In the genomic region with DNA sequence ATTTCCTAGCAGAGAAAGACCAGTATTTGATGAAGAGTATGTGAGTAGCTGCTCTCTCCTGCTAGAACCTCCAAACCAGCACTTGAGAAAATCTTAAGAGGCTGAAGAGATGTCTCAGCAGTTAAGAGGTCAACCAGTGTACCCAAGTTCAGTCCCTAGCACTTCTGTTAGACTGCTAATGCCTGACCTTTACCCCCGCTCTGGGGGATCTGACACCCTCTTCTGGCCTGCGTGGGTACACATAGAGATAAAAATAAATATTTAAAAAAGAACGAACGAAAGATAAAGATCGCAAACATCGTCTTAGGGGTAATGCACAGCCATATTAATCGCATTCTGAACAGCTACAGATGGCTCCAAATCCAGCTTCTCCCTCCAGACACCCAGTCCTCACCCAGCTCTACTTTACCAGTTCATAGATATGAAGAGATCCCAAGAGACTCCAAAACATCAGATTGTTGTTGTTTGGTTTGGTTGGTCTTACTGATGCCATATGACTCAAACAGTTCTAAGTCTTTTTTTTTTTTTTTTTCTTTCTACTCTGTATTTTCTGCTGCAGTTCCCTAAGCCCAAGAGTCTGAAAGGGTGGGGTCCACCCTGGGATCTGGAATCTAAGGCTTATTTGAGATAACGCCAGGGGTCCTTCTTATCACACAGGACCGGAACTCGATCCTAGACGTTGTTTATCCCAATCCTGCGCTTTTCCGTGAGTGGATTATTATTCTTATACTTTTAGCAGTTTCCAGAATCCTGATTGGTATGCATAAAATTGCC, we compare ENCODE assay signal across 9 mouse cellular contexts. TPM values are rescaled to one million over a fixed set of nuclear protein-coding genes. Genes with fewer than 3 reads are reported as not detected.
A peak's percentile ranks its signal among the peaks of the same experiment; 100 is the strongest.
DNase-seq lines count a peak whose midpoint lies in the region; ATAC-seq and TF ChIP-seq lines count a peak whose summit lies in the region.
"Had no signal": no experiment of that assay in that cellular context is flagged by ENCODE, and none has a peak within 500 bp of the region (broad histone marks: within the 10 kb centered on the region; RNA-seq: fewer than 3 reads in every experiment).

No protein-coding gene starts in this region.

- peak overlapping the region; percentile 70 for H3K4me3 ChIP-seq in kidney, embryonic 16.5 days (ENCODE audit: low read length)
- peak overlapping the region; percentile 49; the same call in 1 of the 2 replicates for H3K4me3 ChIP-seq in cortical plate, adult 2 months (ENCODE audit: insufficient read depth, low read length)
- peak overlapping the region; percentile 43 for H3K4me3 ChIP-seq in midbrain, embryonic 14.5 days (replicated peaks; ENCODE audit: low read depth, low read length)

- DNase-seq in kidney, adult 18-20 months, result no peak
- DNase-seq in induced T-regulatory cell, adult 2 months (ENCODE audit: low read depth), result peak; percentile 5
- DNase-seq in midbrain, embryonic 14.5 days, result no peak
- no peak for DNase-seq in adrenal gland, postnatal 36 days
- no peak for DNase-seq in testis, postnatal 14 days (ENCODE audit: low spot score)
- DNase-seq in left cerebral cortex, adult 11 months (ENCODE audit: low spot score), result no peak

- H3K4me1 ChIP-seq in kidney, embryonic 16.5 days (ENCODE audit: insufficient read depth, low read length), result no peaks in the 10 kb centered on the region
- no peaks in the 10 kb centered on the region for H3K4me1 ChIP-seq in cortical plate, adult 2 months (ENCODE audit: control insufficient read depth, insufficient read depth, low read length)
- H3K4me1 ChIP-seq in midbrain, embryonic 14.5 days (ENCODE audit: control insufficient read depth, insufficient read depth, low read length), result no peaks in the 10 kb centered on the region

- H3K27ac ChIP-seq in kidney, embryonic 16.5 days (ENCODE audit: low read length), result no peak overlapping the region
- no peak overlapping the region for H3K27ac ChIP-seq in cortical plate, adult 2 months (ENCODE audit: insufficient read depth, low read length)
- no peak overlapping the region for H3K27ac ChIP-seq in midbrain, embryonic 14.5 days (replicated peaks; ENCODE audit: low read depth, low read length)

- peaks cover 2% of the 10 kb centered on the region; the same call in 1 of the 2 replicates for H3K36me3 ChIP-seq in kidney, embryonic 16.5 days (ENCODE audit: insufficient read depth, low read length)
- peaks cover 9% of the 10 kb centered on the region for H3K36me3 ChIP-seq in midbrain, embryonic 14.5 days (ENCODE audit: control insufficient read depth, insufficient read depth, low read length)

- H3K9me3 ChIP-seq in kidney, embryonic 16.5 days (ENCODE audit: low read length), result no peaks in the 10 kb centered on the region
- H3K9me3 ChIP-seq in midbrain, embryonic 14.5 days (ENCODE audit: control insufficient read depth, low read length), result no peaks in the 10 kb centered on the region

- WGBS in kidney, embryonic 16.5 days, result 33% methylated on average over 13 of the region's 13 CpGs
- WGBS in midbrain, embryonic 14.5 days, result 39% methylated on average over 13 of the region's 13 CpGs

- peak; percentile 60 for ATAC-seq in kidney, embryonic 16.5 days (ENCODE audit: low FRiP score, low TSS enrichment)
- ATAC-seq in midbrain, embryonic 14.5 days (ENCODE audit: low FRiP score, low TSS enrichment), result peak; percentile 73

- TF ChIP-seq CTCF in cortical plate, adult 2 months (IDR thresholded peaks at IDR 0.05; ENCODE audit: extremely low read depth, insufficient read depth, low read length), result no peak

- H3K27me3 ChIP-seq in kidney, embryonic 16.5 days (ENCODE audit: insufficient read depth, low read length), result no peaks in the 10 kb centered on the region
- H3K27me3 ChIP-seq in midbrain, embryonic 14.5 days (ENCODE audit: control insufficient read depth, insufficient read depth, low read length), result no peaks in the 10 kb centered on the region

- H3K9ac ChIP-seq in kidney, embryonic 16.5 days (replicated peaks; ENCODE audit: low read length), result peak overlapping the region; percentile 59
- H3K9ac ChIP-seq in midbrain, embryonic 14.5 days (replicated peaks; ENCODE audit: low read length), result no peak overlapping the region; the same call in 1 of the 2 replicates

- TF ChIP-seq POLR2A in cortical plate, adult 2 months (IDR thresholded peaks at IDR 0.05; ENCODE audit: extremely low read depth, insufficient read depth, low read length), result no peak

- H3K4me2 ChIP-seq in kidney, embryonic 16.5 days (replicated peaks; ENCODE audit: low read depth, low read length), result peak overlapping the region; percentile 52
- peak overlapping the region; percentile 40 for H3K4me2 ChIP-seq in midbrain, embryonic 14.5 days (ENCODE audit: low read length)

RNA-seq across cellular contexts. Expression of gene Zfp418, which starts 16.5 kb away (rescaled TPM):
- polyA plus RNA-seq in kidney, embryonic 16.5 days (2015; fragmentation: Nextera tagmentation; extraction: Ambion mirVana), result 2.3 and 3.0 TPM in 2 replicates
- polyA plus RNA-seq in cortical plate, adult 2 months (2012; rRNA removed), result 2.7 and 2.8 TPM in 2 replicates
- 3.6 and 4.2 TPM in 2 replicates for polyA plus RNA-seq in midbrain, embryonic 14.5 days (2014; fragmentation: Nextera tagmentation; extraction: Ambion mirVana)
- 1 to 10 TPM; 1.7 to 1.8 TPM for total RNA-seq in adrenal gland, postnatal 36 days (2021)

RNA-seq across cellular contexts. Expression of gene Zfp772, which starts 22.2 kb away (rescaled TPM):
- 8.5 and 8.8 TPM in 2 replicates for polyA plus RNA-seq in kidney, embryonic 16.5 days (2015; fragmentation: Nextera tagmentation; extraction: Ambion mirVana)
- 16.3 and 17.6 TPM in 2 replicates for polyA plus RNA-seq in cortical plate, adult 2 months (2012; rRNA removed)
- 9.1 and 10.3 TPM in 2 replicates for polyA plus RNA-seq in midbrain, embryonic 14.5 days (2014; fragmentation: Nextera tagmentation; extraction: Ambion mirVana)
- 1 to 10 TPM; 3.9 to 4.5 TPM for total RNA-seq in adrenal gland, postnatal 36 days (2021)

RNA-seq across cellular contexts. Expression of gene Zfp773, which starts 51.0 kb away (rescaled TPM):
- polyA plus RNA-seq in kidney, embryonic 16.5 days (2015; fragmentation: Nextera tagmentation; extraction: Ambion mirVana), result 2.0 and 2.7 TPM in 2 replicates
- 1.1 and 1.2 TPM in 2 replicates for polyA plus RNA-seq in cortical plate, adult 2 months (2012; rRNA removed)
- 14.0 and 16.7 TPM in 2 replicates for polyA plus RNA-seq in midbrain, embryonic 14.5 days (2014; fragmentation: Nextera tagmentation; extraction: Ambion mirVana)
- total RNA-seq in adrenal gland, postnatal 36 days (2021), result under 1 TPM; 0.36 to 0.63 TPM

RNA-seq across cellular contexts. Expression of gene Vmn2r29, which starts 59.5 kb away (rescaled TPM):
- 0.37 and 0.84 TPM in 2 replicates for polyA plus RNA-seq in kidney, embryonic 16.5 days (2015; fragmentation: Nextera tagmentation; extraction: Ambion mirVana)
- polyA plus RNA-seq in cortical plate, adult 2 months (2012; rRNA removed), result 3.9 and 4.7 TPM in 2 replicates
- 0.73 and 1.0 TPM in 2 replicates for polyA plus RNA-seq in midbrain, embryonic 14.5 days (2014; fragmentation: Nextera tagmentation; extraction: Ambion mirVana)
- under 1 TPM; 0.26 to 0.43 TPM for total RNA-seq in adrenal gland, postnatal 36 days (2021)
- polyA plus RNA-seq: small intestine, adult 2 months had no signal
